Mouse (Mus musculus) inflammation-experienced regulatory T-cells, adult 6 months (primary cell): ENCODE data around the gene Olfr1155. TPM values are rescaled to one million over a fixed set of nuclear protein-coding genes. Genes with fewer than 3 reads are reported as not detected.

ENCODE experiments used
- ATAC-seq: one replicate; pipeline ENCODE4 v1.8.0; 2017
- polyA plus RNA-seq, 3 experiments: library from polyadenylated mRNA; unstranded; fragments of 100-300 nt; shearing (Covaris generic); gene quantifications; one replicate each; pipeline ENCODE4 v1.2.1; 2017

Gene Olfr1155
- not detected for polyA plus RNA-seq

DNA sequence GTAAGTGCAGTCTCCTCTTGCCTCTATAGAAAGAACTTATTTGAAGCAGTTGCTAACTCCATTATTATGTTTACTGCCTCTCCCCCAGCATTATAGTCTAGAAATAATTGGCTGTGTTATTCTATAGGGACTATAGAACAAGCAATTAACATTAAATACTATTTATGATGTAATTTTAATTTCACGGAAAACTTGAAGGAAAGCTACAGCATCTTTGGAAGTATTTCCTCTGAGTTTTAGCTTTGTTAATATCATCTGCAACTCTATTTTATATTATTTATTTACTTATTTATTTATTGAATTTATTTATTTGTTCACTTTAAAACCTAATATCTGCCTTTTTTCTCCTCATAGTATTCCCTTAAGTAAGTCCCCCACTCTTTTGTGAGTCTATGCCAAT, at the start of gene Olfr1155:
TSS of gene Olfr1155 (minus strand) at position 101 of the 400 bp plus-strand sequence.
- ATAC-seq = no peak

GRCm38 (mm10) chr2:87989813-87990212, 44.9 kb upstream of the Olfr1155 start, which contains the start of gene Olfr1158:
TSS of gene Olfr1158 (plus strand) at chr2:87990113.
- no peak for ATAC-seq

- ATAC-seq = no peak
These were observed 29.6 kb upstream of the Olfr1155 start, which contains the start of gene Olfr74 for GRCm38 (mm10) chr2:87974563-87974962. TSS of gene Olfr74 (minus strand) at chr2:87974663.

DNA sequence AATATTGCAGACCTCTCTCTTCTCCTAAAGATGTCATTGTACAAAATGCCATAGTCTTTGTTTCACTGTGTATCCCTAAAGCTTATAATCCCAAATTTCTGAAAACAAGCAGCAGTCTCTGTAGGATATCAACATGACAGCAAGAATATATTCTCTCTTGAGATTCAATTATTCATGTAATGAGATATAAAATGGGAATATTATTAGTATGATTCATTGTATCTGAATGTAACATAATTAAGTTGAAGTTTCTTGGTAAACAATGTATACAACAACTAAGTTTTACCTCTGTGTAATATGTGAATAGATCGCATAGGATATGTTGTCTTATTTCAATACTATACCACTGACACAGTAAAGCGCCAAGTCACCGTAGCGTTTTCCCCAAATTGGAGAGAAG, 23.3 kb upstream of the Olfr1155 start, which contains the start of gene Olfr1157:
TSS of gene Olfr1157 (minus strand) at position 101 of the 400 bp plus-strand sequence.
- no peak for ATAC-seq

DNA sequence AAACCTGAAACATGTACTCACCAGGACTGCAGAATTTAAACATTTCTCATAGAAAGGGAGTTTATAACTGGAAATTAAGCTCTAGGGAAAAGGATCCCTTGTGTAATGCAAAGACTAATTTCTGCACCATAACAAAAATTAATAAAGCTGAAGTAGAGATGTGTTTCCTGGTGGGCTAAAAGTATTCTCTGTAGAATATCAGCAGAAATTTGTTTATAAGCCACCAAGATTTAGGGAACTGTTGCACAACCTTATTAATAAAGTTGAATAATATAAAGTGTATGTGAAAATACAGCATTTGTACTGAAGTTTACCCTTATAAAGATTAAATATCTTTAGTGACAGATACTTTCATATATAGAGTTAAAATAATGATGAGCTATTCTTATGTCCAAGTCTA, 8.1 kb upstream of the Olfr1155 start, which contains the start of gene Olfr1156:
TSS of gene Olfr1156 (minus strand) at position 101 of the 400 bp plus-strand sequence.
- no peak for ATAC-seq

GRCm38 (mm10) chr2:87905066-87905465, 39.9 kb downstream of the Olfr1155 start, which contains the start of gene Olfr1154:
TSS of gene Olfr1154 (minus strand) at chr2:87905166.
- no peak for ATAC-seq

GRCm38 (mm10) chr2:87894662-87895061, 50.3 kb downstream of the Olfr1155 start, which contains the start of gene Olfr1153:
TSS of gene Olfr1153 (plus strand) at chr2:87894962.
- no peak for ATAC-seq

Other genes starting within 250 kb of the Olfr1155 start
- not detected for gene Olfr1137, start 232.0 kb downstream of the Olfr1155 start, polyA plus RNA-seq
- gene Olfr1138, start 205.2 kb downstream of the Olfr1155 start, polyA plus RNA-seq = not detected
- gene Olfr1140, start 201.4 kb downstream of the Olfr1155 start, polyA plus RNA-seq = not detected
- gene Olfr1141, start 191.1 kb downstream of the Olfr1155 start, polyA plus RNA-seq = not detected
- not detected for gene Olfr152, start 165.7 kb downstream of the Olfr1155 start, polyA plus RNA-seq
- not detected for gene Olfr1143, start 144.5 kb downstream of the Olfr1155 start, polyA plus RNA-seq
- not detected for gene Olfr1145, start 135.3 kb downstream of the Olfr1155 start, polyA plus RNA-seq
- gene Olfr1148, start 114.6 kb downstream of the Olfr1155 start, polyA plus RNA-seq = not detected
- not detected for gene Olfr1150-ps1, start 101.1 kb downstream of the Olfr1155 start, polyA plus RNA-seq
- not detected for gene Olfr1151, start 89.3 kb downstream of the Olfr1155 start, polyA plus RNA-seq
- not detected for gene Olfr1152, start 78.6 kb downstream of the Olfr1155 start, polyA plus RNA-seq
- gene Olfr1153, start 50.2 kb downstream of the Olfr1155 start, polyA plus RNA-seq = not detected
- gene Olfr1154, start 40.0 kb downstream of the Olfr1155 start, polyA plus RNA-seq = not detected
- under 1 TPM in 1 of 3 experiments, not detected in 2; 0.23 TPM for gene Olfr1156, start 8.0 kb upstream of the Olfr1155 start, polyA plus RNA-seq
- not detected for gene Olfr1157, start 23.2 kb upstream of the Olfr1155 start, polyA plus RNA-seq
- gene Olfr74, start 29.5 kb upstream of the Olfr1155 start, polyA plus RNA-seq = not detected
- gene Olfr1158, start 45.0 kb upstream of the Olfr1155 start, polyA plus RNA-seq = not detected
- not detected for gene Olfr1160, start 63.1 kb upstream of the Olfr1155 start, polyA plus RNA-seq
- gene Olfr1161, start 77.6 kb upstream of the Olfr1155 start, polyA plus RNA-seq = not detected
- gene Olfr73, start 92.6 kb upstream of the Olfr1155 start, polyA plus RNA-seq = not detected
- not detected for gene Olfr1162, start 106.0 kb upstream of the Olfr1155 start, polyA plus RNA-seq
- not detected for gene Olfr1163, start 126.7 kb upstream of the Olfr1155 start, polyA plus RNA-seq
- gene Olfr1164, start 148.8 kb upstream of the Olfr1155 start, polyA plus RNA-seq = not detected
- gene Olfr1166, start 183.1 kb upstream of the Olfr1155 start, polyA plus RNA-seq = not detected
- under 1 TPM in 1 of 3 experiments, not detected in 2; 0.15 TPM for gene Olfr1167, start 210.1 kb upstream of the Olfr1155 start, polyA plus RNA-seq
- gene Olfr1168, start 236.7 kb upstream of the Olfr1155 start, polyA plus RNA-seq = under 1 TPM in 1 of 3 experiments, not detected in 2; 0.38 TPM